Mouse (Mus musculus) lung, postnatal 0 days (tissue): ENCODE measurements at regions not wholly inside any gene's neighbourhood (a gene's known extent, or its start where the extent isn't known, plus 50 kb on each side); places are given as distances from the start of the nearest gene placed in this dataset.

ENCODE experiments used
- CTCF ChIP-seq: IDR thresholded peaks from 2 replicates; pipeline ENCODE4 v1.5.1; 2016; ENCODE audit warnings: antibody characterized with exemption, mild to moderate bottlenecking
- EP300 ChIP-seq: IDR thresholded peaks from 2 replicates; pipeline ENCODE4 v1.6.1; 2016; ENCODE audit warnings: antibody characterized with exemption, mild to moderate bottlenecking, control low read depth

DNA sequence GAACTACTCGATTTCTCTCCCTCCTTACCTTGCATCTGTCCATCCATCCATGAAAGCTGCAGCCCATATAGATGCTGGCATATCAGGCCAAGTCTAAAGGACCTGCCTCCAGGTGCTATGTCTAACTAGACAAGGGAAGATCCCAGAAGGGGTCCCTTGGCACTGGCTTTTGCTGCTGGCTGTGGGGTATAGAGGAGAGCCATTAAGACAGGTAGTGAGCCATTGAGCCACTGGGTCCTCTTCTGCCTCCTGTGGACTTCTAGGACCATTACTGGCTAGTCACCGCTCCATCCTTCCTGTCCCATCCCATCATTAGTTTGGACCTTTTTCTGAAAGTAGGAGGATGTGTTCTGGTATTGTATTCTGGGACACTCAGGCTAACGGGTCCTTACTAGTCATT is 1297.8 kb upstream of the A1bg start:
- TF ChIP-seq CTCF (no peak), EP300 (no peak)
